9 mouse cellular contexts compared by ENCODE assay signal in the genomic region with DNA sequence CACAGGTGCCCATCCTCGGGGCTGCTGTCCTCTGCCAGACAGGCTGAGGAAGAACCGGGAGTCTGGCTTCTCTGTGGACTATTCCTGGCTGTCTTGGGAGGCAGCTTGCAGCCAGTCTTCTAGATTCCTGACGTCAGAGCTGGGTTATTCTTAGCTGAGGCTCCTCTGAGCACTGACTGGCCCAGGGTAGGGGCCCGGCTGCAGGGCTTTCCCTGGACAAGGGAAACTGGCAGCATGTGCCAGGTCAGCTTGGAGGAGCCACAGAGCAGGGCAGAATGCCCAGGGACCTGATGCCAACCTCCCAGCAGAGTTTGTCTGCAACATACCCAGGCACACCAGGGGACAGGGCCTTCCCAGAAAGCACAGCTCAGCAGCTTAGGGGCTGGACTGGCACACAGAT.
DNase-seq lines count a peak whose midpoint lies in the region; ATAC-seq and TF ChIP-seq lines count a peak whose summit lies in the region.
"Had no signal": no experiment of that assay in that cellular context is flagged by ENCODE, and none has a peak within 500 bp of the region (broad histone marks: within the 10 kb centered on the region; RNA-seq: fewer than 3 reads in every experiment).

No protein-coding gene starts in this region.

- WGBS in liver, adult 2 months: 43% methylated on average over 4 of the region's 4 CpGs
- 78% methylated on average over 4 of the region's 4 CpGs for WGBS in liver, embryonic 11.5 days
- WGBS in hindbrain, postnatal 0 days: 33% methylated on average over 4 of the region's 4 CpGs
- 70% methylated on average over 4 of the region's 4 CpGs for WGBS in neural tube, embryonic 14.5 days

- 0 out of 2 replicates have a peak, but pooled peaks have one; percentile 11 for TF ChIP-seq CTCF in liver, adult 2 months (IDR thresholded peaks at IDR 0.05; ENCODE audit: low read depth, low read length)
- no peak for TF ChIP-seq CTCF in gastrocnemius, adult 2 months (IDR thresholded peaks at IDR 0.05)
- no peak; the same call in 1 of the 2 replicates for TF ChIP-seq CTCF in hindbrain, postnatal 0 days (IDR thresholded peaks at IDR 0.05; ENCODE audit: low read depth)

- no peaks in the 10 kb centered on the region for H3K9me3 ChIP-seq in liver, embryonic 11.5 days (ENCODE audit: control insufficient read depth, low read length)
- H3K9me3 ChIP-seq in hindbrain, postnatal 0 days (ENCODE audit: low read length): no peaks in the 10 kb centered on the region
- H3K9me3 ChIP-seq in neural tube, embryonic 14.5 days (ENCODE audit: control insufficient read depth, low read length): no peaks in the 10 kb centered on the region
- H3K9me3 ChIP-seq: megakaryocyte, embryonic 14.5 days had no signal

- no peak overlapping the region for H3K27ac ChIP-seq in liver, adult 2 months (replicated peaks; ENCODE audit: insufficient read depth, low read depth, low read length)
- no peak overlapping the region for H3K27ac ChIP-seq in liver, embryonic 11.5 days (ENCODE audit: low read depth, low read length)
- H3K27ac ChIP-seq in gastrocnemius, adult 2 months: peak overlapping the region; percentile 88
- peak overlapping the region; percentile 65; the same call in 1 of the 2 replicates for H3K27ac ChIP-seq in hindbrain, postnatal 0 days
- peak overlapping the region; percentile 44 for H3K27ac ChIP-seq in neural tube, embryonic 14.5 days (ENCODE audit: low read depth, low read length)

- no peak overlapping the region for H3K4me2 ChIP-seq in liver, embryonic 11.5 days
- H3K4me2 ChIP-seq in hindbrain, postnatal 0 days (ENCODE audit: low read depth, low read length): no peak overlapping the region
- no peak overlapping the region for H3K4me2 ChIP-seq in neural tube, embryonic 14.5 days (ENCODE audit: low read depth, low read length)

- H3K36me3 ChIP-seq in liver, adult 2 months (ENCODE audit: control insufficient read depth, insufficient read depth, low read length): peaks cover 6% of the 10 kb centered on the region; the same call in 1 of the 2 replicates
- peaks cover 12% of the 10 kb centered on the region; the same call in 1 of the 2 replicates for H3K36me3 ChIP-seq in liver, embryonic 11.5 days (ENCODE audit: control insufficient read depth, insufficient read depth, low read length)
- peaks cover 25% of the 10 kb centered on the region; the same call in 1 of the 2 replicates for H3K36me3 ChIP-seq in hindbrain, postnatal 0 days (ENCODE audit: insufficient read depth, low read length)
- peaks cover 4% of the 10 kb centered on the region; the same call in 1 of the 2 replicates for H3K36me3 ChIP-seq in neural tube, embryonic 14.5 days (ENCODE audit: control insufficient read depth, insufficient read depth, low read length)

- no peaks in the 10 kb centered on the region for H3K27me3 ChIP-seq in liver, adult 2 months (ENCODE audit: control insufficient read depth, insufficient read depth, low read length)
- H3K27me3 ChIP-seq in liver, embryonic 11.5 days (replicated peaks; ENCODE audit: control insufficient read depth, insufficient read depth, low read length): no peaks in the 10 kb centered on the region
- H3K27me3 ChIP-seq in hindbrain, postnatal 0 days (ENCODE audit: insufficient read depth, low read length): no peaks in the 10 kb centered on the region
- no peaks in the 10 kb centered on the region for H3K27me3 ChIP-seq in neural tube, embryonic 14.5 days (ENCODE audit: control insufficient read depth, insufficient read depth, low read length)
- H3K27me3 ChIP-seq: megakaryocyte, embryonic 14.5 days had no signal

- intact Hi-C loops in gastrocnemius, adult 2 months (cut with DNase I): loop anchor here (2.0 kb wide), 1 partner anchor 36 kb away; no protein-coding TSS in a partner anchor

- ATAC-seq in liver, embryonic 11.5 days (replicated peaks; ENCODE audit: low FRiP score): no peak
- ATAC-seq in hindbrain, postnatal 0 days: peak; percentile 93
- peak; percentile 32; the same call in 1 of the 2 replicates for ATAC-seq in neural tube, embryonic 14.5 days (ENCODE audit: low read depth)

- H3K9ac ChIP-seq in liver, adult 2 months (ENCODE audit: low read depth, low read length): no peak overlapping the region
- H3K9ac ChIP-seq in liver, embryonic 11.5 days (ENCODE audit: low read depth, low read length): no peak overlapping the region
- H3K9ac ChIP-seq in hindbrain, postnatal 0 days (replicated peaks; ENCODE audit: low read length): no peak overlapping the region
- no peak overlapping the region for H3K9ac ChIP-seq in neural tube, embryonic 14.5 days (replicated peaks; ENCODE audit: low read depth, low read length)

- TF ChIP-seq POLR2A in liver, adult 2 months (IDR thresholded peaks at IDR 0.05; ENCODE audit: extremely low read depth, insufficient read depth, low read length): no peak

- H3K79me2 ChIP-seq in liver, adult 2 months (ENCODE audit: control insufficient read depth, insufficient read depth, low read length): no peaks in the 10 kb centered on the region; the same call in 1 of the 2 replicates

- no peak overlapping the region for H3K4me3 ChIP-seq in liver, adult 2 months (ENCODE audit: insufficient read depth, low read depth, low read length)
- no peak overlapping the region for H3K4me3 ChIP-seq in liver, embryonic 11.5 days (ENCODE audit: low read depth, low read length)
- H3K4me3 ChIP-seq in gastrocnemius, adult 2 months: peak overlapping the region; percentile 62
- H3K4me3 ChIP-seq in hindbrain, postnatal 0 days (ENCODE audit: low read length): no peak overlapping the region
- H3K4me3 ChIP-seq in neural tube, embryonic 14.5 days (ENCODE audit: low read depth, low read length): no peak overlapping the region
- H3K4me3 ChIP-seq: megakaryocyte, embryonic 14.5 days had no signal

- H3K4me1 ChIP-seq in liver, adult 2 months (ENCODE audit: control insufficient read depth, insufficient read depth, low read length): peaks cover 3% of the 10 kb centered on the region; the same call in 1 of the 2 replicates
- H3K4me1 ChIP-seq in liver, embryonic 11.5 days (replicated peaks; ENCODE audit: control insufficient read depth, insufficient read depth, low read length): peaks cover 6% of the 10 kb centered on the region
- H3K4me1 ChIP-seq in hindbrain, postnatal 0 days (ENCODE audit: insufficient read depth, low read length): peaks cover 8% of the 10 kb centered on the region; the same call in 1 of the 2 replicates
- H3K4me1 ChIP-seq in neural tube, embryonic 14.5 days (ENCODE audit: control insufficient read depth, insufficient read depth, low read length): 0 out of 2 replicates have a peak, but pooled peaks cover 5% of the 10 kb centered on the region

- peak; percentile 78 for DNase-seq in liver, adult 2 months (ENCODE audit: extremely low read depth, low read depth, low spot score)
- DNase-seq in liver, embryonic 11.5 days (ENCODE audit: low spot score): no peak
- peak; percentile 95 for DNase-seq in cerebellum, adult 11 months
- DNase-seq in gastrocnemius, adult 2 months: peak; percentile 96
- peak; percentile 89 for DNase-seq in hindbrain, postnatal 0 days (ENCODE audit: low spot score)
- no peak for DNase-seq in embryo, embryonic 10.5 days (ENCODE audit: low spot score)
- no peak for DNase-seq in T-cell, adult 2 months (ENCODE audit: low spot score)

Comparison
In these comparisons a context has a peak if more than half of its experiments do, and no peak if none do; other contexts are left out.
1. DNase-seq: peak in liver, adult 2 months (single experiment), cerebellum, adult 11 months (single experiment), gastrocnemius, adult 2 months (single experiment) and hindbrain, postnatal 0 days (single experiment); none in liver, embryonic 11.5 days (single experiment), embryo, embryonic 10.5 days (single experiment) and T-cell, adult 2 months (single experiment).
2. H3K27ac ChIP-seq: peak in gastrocnemius, adult 2 months (single experiment), hindbrain, postnatal 0 days (single experiment) and neural tube, embryonic 14.5 days (single experiment); none in liver, adult 2 months (single experiment) and liver, embryonic 11.5 days (single experiment).